Mouse (Mus musculus) pancreas, adult 10 weeks (tissue): ENCODE data around the gene Rnf26. TPM values are rescaled to one million over a fixed set of nuclear protein-coding genes. Genes with fewer than 3 reads are reported as not detected.

Source experiments
- polyA plus RNA-seq: library from polyadenylated mRNA; stranded (reverse); fragments of 350-450 nt; fragmentation: Illumina TruSeq; extraction: RNeasy Lipid Tissue Mini Kit (QIAGEN cat#74804); gene quantifications from one replicate; pipeline ENCODE4 v1.2.3, GENCODE M21; 2015; ENCODE audit warnings: low read depth, low replicate concordance; ENCODE audit not compliant: insufficient read depth

Gene Rnf26
- polyA plus RNA-seq = 3.7 TPM

DNA sequence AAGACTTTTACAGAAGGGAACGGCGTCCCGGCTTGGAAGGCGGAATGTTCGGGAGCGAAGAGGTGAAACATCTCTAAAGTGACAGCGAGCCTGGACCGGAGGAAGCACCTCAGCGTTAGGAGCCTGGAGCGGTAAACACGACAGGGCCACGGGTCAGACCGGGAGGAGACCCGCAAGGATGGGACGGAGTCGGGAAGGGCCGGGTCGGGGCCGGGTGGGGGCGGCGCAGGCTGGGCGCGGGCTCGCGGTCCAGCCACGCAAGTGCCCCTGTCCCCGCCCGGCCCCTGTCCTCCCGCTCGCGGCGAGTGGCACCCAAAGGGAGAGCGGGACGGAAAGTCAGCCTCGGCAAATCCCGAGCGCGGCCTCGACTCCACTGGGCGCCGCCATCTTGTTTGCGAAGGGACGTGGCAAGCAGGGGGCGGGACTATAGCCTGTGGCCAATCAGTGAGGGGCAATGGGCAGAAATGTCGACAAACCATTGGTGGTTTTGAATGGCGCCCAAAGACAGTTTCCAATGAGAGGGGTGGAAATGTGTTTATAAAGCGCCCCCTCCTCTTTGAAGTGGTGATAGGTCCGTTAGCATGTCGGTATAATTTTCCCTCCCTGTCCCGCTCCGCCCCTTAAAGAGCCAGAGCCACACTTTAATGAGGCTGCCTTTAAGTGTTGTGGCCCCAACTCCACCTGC, at the start of gene Rnf26, which contains the start of gene Gm49380:
Rnf26 (minus strand) TSS at position 413 of the 685 bp plus-strand sequence.
Gm49380 (minus strand) TSS at position 396 of the 685 bp plus-strand sequence.

DNA sequence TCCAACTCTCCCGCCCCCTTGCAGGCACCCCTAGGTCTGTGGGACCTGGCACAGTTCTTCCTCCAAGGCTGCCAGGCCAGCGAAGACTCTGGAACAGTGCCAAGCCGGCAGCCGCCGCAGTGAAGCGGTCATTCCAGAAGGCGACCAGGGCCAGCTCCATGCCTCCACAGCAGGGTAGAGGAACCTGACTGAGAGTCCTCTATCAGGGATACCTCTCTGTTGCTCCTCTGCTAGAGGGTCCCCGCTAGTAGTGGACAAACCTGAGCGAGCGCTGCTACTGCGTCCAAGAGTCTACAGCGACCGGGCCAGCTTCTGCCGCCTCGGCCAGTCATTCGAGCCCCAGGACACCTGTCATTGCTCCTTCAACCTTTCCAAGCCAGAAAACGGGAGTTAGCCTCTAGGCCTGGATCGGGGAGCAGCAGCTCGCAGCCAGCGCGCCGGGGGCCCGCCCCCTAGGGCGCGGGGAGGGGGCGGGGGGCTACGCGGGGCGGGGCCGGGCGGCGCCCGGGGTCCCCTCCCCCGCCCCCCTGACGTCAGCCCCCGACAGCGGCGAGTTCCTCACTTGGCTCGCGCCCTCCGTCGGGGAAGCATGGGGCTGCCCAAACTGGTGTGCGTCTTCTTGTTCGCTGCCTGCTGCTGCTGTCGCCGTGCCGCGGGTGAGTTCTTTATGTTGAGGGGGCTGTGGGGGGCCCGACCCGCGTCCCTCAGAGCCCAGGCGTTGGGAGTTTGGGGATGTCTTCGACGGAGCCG, 21.0 kb upstream of the Rnf26 start, which contains the start of gene Mcam:
Mcam (plus strand) TSS at position 369 of the 750 bp plus-strand sequence.

DNA sequence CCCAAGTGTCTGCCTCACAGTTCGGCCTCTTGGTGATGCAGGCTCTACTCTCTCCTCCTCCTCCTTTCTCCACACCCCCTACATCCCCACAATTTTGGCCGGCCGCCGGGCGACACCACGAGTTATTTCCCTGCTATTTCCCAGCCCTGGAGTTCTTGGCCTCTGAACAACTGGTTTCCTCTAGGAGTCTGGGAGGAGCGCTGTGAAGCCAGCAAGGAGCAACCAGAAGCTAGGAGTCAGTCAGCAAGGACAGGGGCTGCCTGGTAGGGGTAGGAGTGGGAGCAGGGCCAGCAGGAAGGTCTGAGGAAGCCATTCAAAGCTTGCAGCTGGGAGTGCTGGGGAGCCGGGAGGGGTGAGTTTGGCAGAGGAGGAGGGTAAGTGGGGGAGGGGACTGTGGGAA, 6.2 kb downstream of the Rnf26 start, which contains the start of gene C1qtnf5:
C1qtnf5 (plus strand) TSS at position 136 of the 400 bp plus-strand sequence.

DNA sequence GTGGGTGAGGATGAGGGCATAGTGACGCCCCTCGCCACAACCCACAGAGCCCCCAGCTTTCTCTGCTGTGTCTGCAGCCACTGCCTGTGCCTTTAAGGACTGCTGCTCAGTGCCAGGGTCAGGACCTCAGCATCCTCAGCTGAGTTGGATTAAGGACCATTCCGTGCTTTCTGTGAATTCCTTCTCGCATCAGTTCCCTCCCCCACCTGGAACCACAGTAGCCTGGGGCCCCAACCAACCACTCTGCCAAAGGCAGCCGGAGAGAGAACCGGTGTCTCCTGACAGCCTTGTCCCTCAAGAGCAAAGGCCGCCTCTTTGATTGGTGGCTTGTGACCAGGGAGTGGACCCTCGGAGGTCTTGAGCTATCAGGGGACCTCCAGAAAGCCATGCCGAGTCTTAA, 11.8 kb downstream of the Rnf26 start, which contains the start of gene Mfrp:
Mfrp (plus strand) TSS at position 240 of the 400 bp plus-strand sequence.

DNA sequence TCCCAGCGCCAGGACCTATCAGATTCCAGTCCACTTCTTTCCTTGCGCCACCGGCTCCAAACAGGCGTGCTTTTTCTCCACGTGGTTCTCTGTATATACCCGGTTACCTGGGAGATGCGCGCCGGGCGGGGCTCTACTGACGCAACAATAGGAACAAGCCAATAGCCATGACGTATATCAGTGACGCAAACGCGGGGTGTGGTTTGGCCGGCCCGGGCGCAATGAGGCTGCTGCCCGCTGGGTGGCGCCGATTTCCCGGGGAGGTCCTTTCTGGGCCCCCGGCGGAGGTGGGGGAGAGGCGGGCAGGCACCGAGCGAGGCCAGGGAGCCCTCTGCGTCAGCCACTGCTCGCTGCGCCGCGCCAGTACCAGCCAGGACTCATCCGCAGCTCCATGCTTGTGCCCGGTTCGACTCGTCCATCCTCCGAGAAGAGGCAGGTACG, 46.5 kb downstream of the Rnf26 start, which contains the start of gene Usp2:
Usp2 (plus strand) TSS at position 237 of the 441 bp plus-strand sequence.

Other genes starting within 250 kb of the Rnf26 start
- gene Thy1, start 70.1 kb downstream of the Rnf26 start, polyA plus RNA-seq = 32.5 TPM
- 3.8 TPM for gene Usp2, start 46.5 kb downstream of the Rnf26 start, polyA plus RNA-seq
- gene Mfrp, start 11.8 kb downstream of the Rnf26 start, polyA plus RNA-seq = not detected
- 4.0 TPM for gene C1qtnf5, start 6.3 kb downstream of the Rnf26 start, polyA plus RNA-seq
- 0.68 TPM for gene Gm49380, start within 50 bp of the Rnf26 start, polyA plus RNA-seq
- 20.3 TPM for gene Mcam, start 21.0 kb upstream of the Rnf26 start, polyA plus RNA-seq
- gene Cbl, start 120.5 kb upstream of the Rnf26 start, polyA plus RNA-seq = 3.7 TPM
- not detected for gene Ccdc153, start 127.2 kb upstream of the Rnf26 start, polyA plus RNA-seq
- gene Pdzd3, start 138.0 kb upstream of the Rnf26 start, polyA plus RNA-seq = not detected
- 1.5 TPM for gene Nlrx1, start 155.1 kb upstream of the Rnf26 start, polyA plus RNA-seq
- gene Abcg4, start 175.1 kb upstream of the Rnf26 start, polyA plus RNA-seq = not detected
- 6.1 TPM for gene Hinfp, start 192.2 kb upstream of the Rnf26 start, polyA plus RNA-seq
- gene C2cd2l, start 206.8 kb upstream of the Rnf26 start, polyA plus RNA-seq = 7.6 TPM
- gene Dpagt1, start 212.5 kb upstream of the Rnf26 start, polyA plus RNA-seq = 13.7 TPM
- gene H2afx, start 221.2 kb upstream of the Rnf26 start, polyA plus RNA-seq = 5.7 TPM
- gene Hmbs, start 230.7 kb upstream of the Rnf26 start, polyA plus RNA-seq = 13.2 TPM
- 10.4 TPM for gene Vps11, start 248.2 kb upstream of the Rnf26 start, polyA plus RNA-seq